Mouse (Mus musculus) limb, embryonic 15.5 days (tissue): ENCODE results near the gene Gsg1l. TPM values are rescaled to one million over a fixed set of nuclear protein-coding genes. Genes with fewer than 3 reads are reported as not detected.

Experiments used
- ATAC-seq: fragments of 200-750 bp; cut with Nextera tagmentation; 2 replicates; pipeline ENCODE4 v1.8.0; 2017; ENCODE audit warnings: low read depth, moderate TSS enrichment; ENCODE audit not compliant: insufficient number of reproducible peaks, low FRiP score, low TSS enrichment
- H3K27ac ChIP-seq: fragments of 300-500 bp; sonication (generic); 2 replicates; pipeline ENCODE4 v1.5.1; 2015; ENCODE audit warnings: moderate library complexity, mild to moderate bottlenecking, inconsistent platforms
- H3K27me3 ChIP-seq: fragments of 300-500 bp; sonication (generic); 2 replicates; pipeline ENCODE4 v1.6.1; 2015; ENCODE audit warnings: inconsistent platforms
- H3K36me3 ChIP-seq: fragments of 300-500 bp; sonication (generic); 2 replicates; pipeline ENCODE4 v1.6.1; 2015; ENCODE audit warnings: inconsistent platforms
- H3K4me1 ChIP-seq: fragments of 300-500 bp; sonication (generic); 2 replicates; pipeline ENCODE4 v1.6.1; 2015; ENCODE audit warnings: inconsistent platforms
- H3K4me2 ChIP-seq: fragments of 300-500 bp; sonication (generic); 2 replicates; pipeline ENCODE4 v1.6.1; 2015; ENCODE audit warnings: mild to moderate bottlenecking, inconsistent platforms
- H3K4me3 ChIP-seq: fragments of 300-500 bp; sonication (generic); 2 replicates; pipeline ENCODE4 v1.5.1; 2015; ENCODE audit warnings: mild to moderate bottlenecking, inconsistent platforms
- H3K9ac ChIP-seq: fragments of 300-500 bp; sonication (generic); 2 replicates; pipeline ENCODE4 v1.6.1; 2015; ENCODE audit warnings: inconsistent platforms
- H3K9me3 ChIP-seq: fragments of 300-500 bp; sonication (generic); 2 replicates; pipeline ENCODE4 v1.6.1; 2016; ENCODE audit warnings: inconsistent platforms
- WGBS: fragments of 180-500 bp; shearing (Covaris S2); methylation state at CpG from one replicate; pipeline ENCODE4 v1.1.7; 2015; 5-methylcytosine and 5-hydroxymethylcytosine counted together
- polyA plus RNA-seq: library from polyadenylated mRNA; unstranded; fragments of >200 nt; fragmentation: Nextera tagmentation; extraction: Ambion mirVana; gene quantifications from 2 replicates; pipeline ENCODE4 v1.2.1, GENCODE M21; 2015

The Gsg1l gene
- polyA plus RNA-seq, 1 experiment from 2014 or later = 2.3 TPM

- no peaks in the 10 kb centered on the region for H3K9me3 ChIP-seq
- H3K36me3 ChIP-seq = no peaks in the 10 kb centered on the region
- H3K27me3 ChIP-seq = no peaks in the 10 kb centered on the region; the same call in 1 of the 2 replicates
- no peak for ATAC-seq
- H3K27ac ChIP-seq = no peak overlapping the region
- no peaks in the 10 kb centered on the region for H3K4me1 ChIP-seq
- H3K9ac ChIP-seq = no peak overlapping the region
- no peak overlapping the region for H3K4me3 ChIP-seq
- no peak overlapping the region for H3K4me2 ChIP-seq
- 68% methylated on average over 4 of the region's 4 CpGs for WGBS
Observed at GRCm38 (mm10) chr7:125948973-125949372, 133.2 kb downstream of the Gsg1l start.

GRCm38 (mm10) chr7:125945915-125946314, 136.3 kb downstream of the Gsg1l start:
- Histone ChIP-seq H3K27me3 (no peaks in the 10 kb centered on the region; the same call in 1 of the 2 replicates), H3K9me3 (no peaks in the 10 kb centered on the region), H3K4me3 (no peak overlapping the region), H3K36me3 (no peaks in the 10 kb centered on the region), H3K4me2 (no peak overlapping the region), H3K27ac (no peak overlapping the region), H3K9ac (no peak overlapping the region), H3K4me1 (peaks cover 21% of the 10 kb centered on the region)
- 57% methylated on average over 8 of the region's 8 CpGs for WGBS
- ATAC-seq = no peak

- no peaks in the 10 kb centered on the region; the same call in 1 of the 2 replicates for H3K27me3 ChIP-seq
- H3K4me2 ChIP-seq = no peak overlapping the region
- H3K36me3 ChIP-seq = no peaks in the 10 kb centered on the region
- ATAC-seq = no peak
- H3K4me3 ChIP-seq = no peak overlapping the region
- no peak overlapping the region for H3K27ac ChIP-seq
- H3K9me3 ChIP-seq = no peaks in the 10 kb centered on the region
- peaks cover 21% of the 10 kb centered on the region for H3K4me1 ChIP-seq
- H3K9ac ChIP-seq = no peak overlapping the region
- WGBS = 85% methylated on average over 5 of the region's 5 CpGs
Observed at GRCm38 (mm10) chr7:125944631-125945030, 137.6 kb downstream of the Gsg1l start.

GRCm38 (mm10) chr7:125943511-125943910, 138.7 kb downstream of the Gsg1l start:
- 78% methylated on average over 4 of the region's 4 CpGs for WGBS
- no peaks in the 10 kb centered on the region for H3K27me3 ChIP-seq
- no peak overlapping the region for H3K4me3 ChIP-seq
- ATAC-seq = no peak
- H3K36me3 ChIP-seq = no peaks in the 10 kb centered on the region
- no peak overlapping the region for H3K9ac ChIP-seq
- no peak overlapping the region for H3K4me2 ChIP-seq
- no peak overlapping the region for H3K27ac ChIP-seq
- H3K4me1 ChIP-seq = peaks cover 21% of the 10 kb centered on the region
- H3K9me3 ChIP-seq = no peaks in the 10 kb centered on the region

DNA sequence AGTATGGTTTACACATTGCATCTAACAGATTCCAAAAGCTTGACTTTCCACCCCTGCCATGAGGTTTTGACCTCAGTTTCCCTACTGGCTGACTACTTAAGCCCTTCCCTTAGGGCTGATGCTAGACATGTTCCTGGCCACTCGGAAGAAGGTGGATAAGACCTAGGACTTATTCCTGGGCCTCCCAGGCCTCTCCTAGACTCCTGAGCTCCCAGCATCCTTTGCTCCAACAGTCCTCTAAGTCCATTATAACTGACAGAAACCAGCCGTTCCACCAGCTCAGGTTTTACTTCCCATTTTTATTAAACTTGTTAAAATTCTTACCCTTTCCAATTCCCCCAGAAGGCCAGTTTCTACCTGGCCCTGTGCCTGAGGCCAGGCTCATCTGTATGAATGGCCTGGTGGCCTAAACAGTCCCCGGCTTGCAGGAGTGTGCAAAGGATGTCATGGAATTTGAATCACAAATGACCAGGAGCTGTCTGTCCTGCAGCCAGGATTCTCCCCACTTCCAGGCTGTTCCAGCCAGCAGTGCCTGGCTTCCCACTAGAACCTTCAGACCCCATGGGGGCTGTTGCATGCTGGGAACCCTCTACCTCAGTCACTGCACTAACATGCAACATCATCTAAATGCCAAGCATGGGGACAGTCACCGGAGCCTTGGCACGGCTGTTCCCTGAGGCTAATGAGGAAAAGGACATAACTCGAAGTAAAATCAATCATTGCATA, 139.7 kb downstream of the Gsg1l start:
- no peaks in the 10 kb centered on the region for H3K9me3 ChIP-seq
- no peak overlapping the region for H3K4me3 ChIP-seq
- H3K36me3 ChIP-seq = no peaks in the 10 kb centered on the region
- 0 out of 2 replicates have a peak overlapping the region, but pooled peaks have one; percentile 2 for H3K4me2 ChIP-seq
- H3K27ac ChIP-seq = peak overlapping the region; percentile 75
- H3K27me3 ChIP-seq = no peaks in the 10 kb centered on the region
- H3K4me1 ChIP-seq = peaks cover 21% of the 10 kb centered on the region
- ATAC-seq = peak; percentile 60; the same call in 1 of the 2 replicates
- 35% methylated on average over 6 of the region's 6 CpGs for WGBS
- no peak overlapping the region for H3K9ac ChIP-seq

GRCm38 (mm10) chr7:125934319-125934718, 147.9 kb downstream of the Gsg1l start:
- 52% methylated on average over 2 of the region's 2 CpGs for WGBS
- Histone ChIP-seq H3K9me3 (no peaks in the 10 kb centered on the region), H3K27ac (no peak overlapping the region), H3K4me3 (no peak overlapping the region), H3K27me3 (peaks cover 5% of the 10 kb centered on the region; the same call in 1 of the 2 replicates), H3K9ac (no peak overlapping the region), H3K4me1 (peaks cover 25% of the 10 kb centered on the region), H3K4me2 (no peak overlapping the region), H3K36me3 (no peaks in the 10 kb centered on the region)
- ATAC-seq = no peak

DNA sequence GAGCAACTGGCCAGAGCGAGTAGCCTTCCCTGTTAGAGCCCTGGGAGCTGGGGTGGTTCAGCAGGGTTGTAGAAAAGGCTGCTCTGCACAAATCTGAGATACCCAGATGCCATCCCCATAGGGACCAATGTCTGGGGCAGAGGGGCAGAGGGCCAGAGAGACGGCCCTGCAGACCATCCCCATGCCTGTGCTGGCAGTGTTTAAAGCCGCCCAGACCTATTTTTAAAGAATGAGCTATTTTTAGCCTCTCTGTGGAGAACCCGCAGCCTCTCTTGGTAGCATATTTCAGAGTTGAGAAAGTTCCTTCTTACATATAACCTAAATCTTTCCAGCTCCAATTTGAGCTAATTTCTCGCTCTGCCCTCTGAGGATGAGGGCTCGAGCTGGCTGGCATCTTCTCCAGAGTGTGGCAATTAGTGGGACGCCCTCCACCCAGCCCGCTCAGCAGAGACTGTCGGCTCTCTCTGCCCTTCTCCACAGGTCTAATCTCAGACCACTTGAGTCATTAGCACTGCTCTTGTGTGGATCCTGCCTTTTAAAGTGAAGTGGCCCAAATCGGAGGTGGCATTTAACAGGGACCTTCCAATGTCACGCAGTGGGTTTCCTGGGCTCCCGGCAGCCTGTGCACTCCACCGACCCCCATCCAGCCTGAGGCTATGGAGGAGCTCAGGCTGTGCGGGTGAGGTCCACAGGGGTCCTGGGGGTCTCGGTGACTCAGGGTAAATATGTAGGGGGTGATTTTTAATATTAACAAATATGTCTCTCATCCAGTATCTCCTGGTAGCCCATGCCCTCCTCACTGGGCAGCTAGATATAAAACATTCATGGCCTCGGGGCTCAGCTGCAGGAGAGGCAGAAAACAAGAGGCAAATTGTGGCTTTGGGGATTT, 148.6 kb downstream of the Gsg1l start:
- Histone ChIP-seq H3K4me3 (no peak overlapping the region), H3K9me3 (no peaks in the 10 kb centered on the region), H3K36me3 (no peaks in the 10 kb centered on the region), H3K4me2 (no peak overlapping the region), H3K27ac (peak overlapping the region; percentile 44), H3K4me1 (peaks cover 25% of the 10 kb centered on the region), H3K9ac (no peak overlapping the region), H3K27me3 (peaks cover 5% of the 10 kb centered on the region; the same call in 1 of the 2 replicates)
- WGBS = 17% methylated on average over 16 of the region's 16 CpGs
- no peak for ATAC-seq

- Histone ChIP-seq H3K9ac (no peak overlapping the region), H3K27ac (no peak overlapping the region), H3K4me2 (no peak overlapping the region), H3K4me1 (peaks cover 25% of the 10 kb centered on the region), H3K27me3 (peaks cover 5% of the 10 kb centered on the region; the same call in 1 of the 2 replicates), H3K4me3 (no peak overlapping the region), H3K9me3 (no peaks in the 10 kb centered on the region), H3K36me3 (no peaks in the 10 kb centered on the region)
- ATAC-seq = no peak
- 43% methylated on average over 5 of the region's 5 CpGs for WGBS
Observed at GRCm38 (mm10) chr7:125931602-125932001, 150.6 kb downstream of the Gsg1l start.

DNA sequence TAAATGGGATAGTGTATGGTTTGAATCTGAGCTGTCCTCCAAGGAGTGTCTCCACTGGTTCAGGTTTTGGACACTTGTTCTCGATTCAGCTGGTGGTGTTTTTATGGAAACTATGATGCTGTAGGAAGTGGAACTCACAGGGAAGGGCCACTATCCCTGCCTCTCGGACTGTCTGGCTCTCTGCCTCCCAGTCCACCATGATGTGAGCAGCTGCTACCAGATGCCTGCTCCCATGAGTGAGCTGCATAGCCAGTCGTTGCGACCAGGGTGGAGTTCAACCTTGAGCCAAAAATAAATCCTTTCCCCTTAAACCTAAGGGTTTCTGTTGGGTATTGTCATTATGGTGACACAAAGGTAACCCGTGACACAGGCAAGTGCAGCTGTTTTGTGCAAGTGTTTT, 158.2 kb downstream of the Gsg1l start:
- ATAC-seq = no peak
- H3K36me3 ChIP-seq = no peaks in the 10 kb centered on the region
- H3K27ac ChIP-seq = no peak overlapping the region
- no peak overlapping the region for H3K9ac ChIP-seq
- 60% methylated on average over 5 of the region's 5 CpGs for WGBS
- no peaks in the 10 kb centered on the region for H3K9me3 ChIP-seq
- H3K27me3 ChIP-seq = no peaks in the 10 kb centered on the region
- no peak overlapping the region for H3K4me3 ChIP-seq
- H3K4me2 ChIP-seq = no peak overlapping the region
- H3K4me1 ChIP-seq = no peaks in the 10 kb centered on the region

GRCm38 (mm10) chr7:125920801-125921200, 161.4 kb downstream of the Gsg1l start:
- Histone ChIP-seq H3K4me3 (no peak overlapping the region), H3K27me3 (no peaks in the 10 kb centered on the region), H3K9me3 (no peaks in the 10 kb centered on the region), H3K36me3 (no peaks in the 10 kb centered on the region), H3K4me1 (no peaks in the 10 kb centered on the region), H3K27ac (no peak overlapping the region), H3K4me2 (no peak overlapping the region), H3K9ac (no peak overlapping the region)
- WGBS = 91% methylated on average over 5 of the region's 5 CpGs
- no peak for ATAC-seq

DNA sequence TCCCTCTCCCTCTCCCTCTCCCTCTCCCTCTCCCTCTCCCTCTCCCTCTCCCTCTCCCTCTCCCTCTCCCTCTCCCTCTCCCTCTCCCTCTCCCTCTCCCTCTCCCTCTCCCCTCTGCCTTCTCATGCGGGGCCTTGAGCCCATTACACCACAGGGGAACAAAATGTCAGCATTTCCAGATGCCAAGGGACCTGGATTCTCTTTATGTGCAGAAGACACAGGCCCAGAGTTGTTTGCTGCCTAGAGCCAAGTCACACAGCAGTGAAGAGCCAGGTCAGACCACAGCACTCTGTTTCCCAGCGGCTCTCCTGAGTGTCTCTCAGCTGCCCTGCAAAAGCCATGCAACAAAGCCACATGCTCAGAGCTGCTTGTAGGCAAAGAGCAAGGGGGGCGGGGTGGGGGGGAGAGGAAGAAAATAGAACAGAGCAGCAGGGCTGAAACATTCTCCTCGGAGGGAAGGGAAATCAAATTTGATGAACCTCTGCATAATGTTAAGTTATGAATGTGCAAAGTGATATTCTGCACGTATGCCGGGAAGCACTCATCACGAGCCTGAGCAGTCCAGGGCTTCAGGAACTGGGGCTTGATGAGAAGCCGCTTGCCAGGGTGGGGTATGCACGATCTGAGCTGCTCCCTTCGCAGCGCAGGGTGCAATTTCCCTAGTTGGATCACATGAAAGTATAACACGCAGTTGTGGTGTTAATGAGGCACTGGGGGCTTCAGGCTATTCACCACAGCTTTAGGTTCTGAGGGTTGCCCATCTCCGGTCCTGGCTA, 181.6 kb downstream of the Gsg1l start:
- Histone ChIP-seq H3K9me3 (no peaks in the 10 kb centered on the region), H3K9ac (no peak overlapping the region), H3K27ac (no peak overlapping the region), H3K4me2 (no peak overlapping the region), H3K4me3 (no peak overlapping the region), H3K36me3 (no peaks in the 10 kb centered on the region), H3K4me1 (peaks cover 8% of the 10 kb centered on the region; the same call in 1 of the 2 replicates), H3K27me3 (no peaks in the 10 kb centered on the region)
- WGBS = 41% methylated on average over 13 of the region's 13 CpGs
- no peak for ATAC-seq
